Mouse (Mus musculus) layer of hippocampus, postnatal 14 days (tissue): ENCODE results near the gene Cpn2. TPM values are rescaled to one million over a fixed set of nuclear protein-coding genes. Genes with fewer than 3 reads are reported as not detected.
A peak's percentile ranks its signal among the peaks of the same experiment; 100 is the strongest.

Source experiments
- DNase-seq, 2 experiments: peaks; one replicate each; pipeline ENCODE4 v3.0.0; 2021 to 2022; ENCODE audit warnings: low spot score in 2 of 2, mixed read lengths in 1 of 2
- long read RNA-seq, 2 experiments: library from polyadenylated mRNA; stranded (forward); transcript quantifications; one replicate each; pipeline ENCODE4 v2.0.0; 2021
- total RNA-seq, 2 experiments: library from RNA; stranded (reverse); gene quantifications; 2 replicates each; pipeline ENCODE4 v1.2.3; 2021

The Cpn2 gene
- total RNA-seq = not detected
- long read RNA-seq, experiment 1 = 0 reads
- long read RNA-seq, experiment 2 = 0 reads

- no peak for DNase-seq
These were observed at the start of gene Cpn2 for GRCm38 (mm10) chr16:30267359-30267758. TSS of gene Cpn2 (minus strand) at chr16:30267499.

GRCm38 (mm10) chr16:30314236-30314635, 46.9 kb upstream of the Cpn2 start:
- peak in 1 of 2 experiments; percentile 20 for DNase-seq

GRCm38 (mm10) chr16:30310647-30311046, 43.3 kb upstream of the Cpn2 start, which contains the start of gene Gp5:
TSS of gene Gp5 (minus strand) at chr16:30310779.
- no peak for DNase-seq

DNA sequence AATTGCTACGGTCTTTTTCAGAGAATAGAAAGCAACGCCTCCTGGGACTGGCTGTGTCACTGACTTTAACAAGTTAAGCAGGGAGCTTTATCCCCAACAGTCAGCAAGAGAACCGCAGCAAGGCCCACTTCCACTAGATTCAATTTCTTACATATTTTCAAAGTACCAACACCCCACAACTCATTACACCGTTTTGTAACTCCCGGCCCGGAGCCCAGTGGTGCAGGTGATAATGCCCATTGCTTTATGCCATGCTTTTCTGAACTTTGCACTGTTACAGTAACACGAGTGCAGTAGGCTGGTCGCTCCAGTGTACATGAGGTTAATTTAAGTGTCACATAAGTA, 42.8 kb upstream of the Cpn2 start:
- no peak for DNase-seq

DNA sequence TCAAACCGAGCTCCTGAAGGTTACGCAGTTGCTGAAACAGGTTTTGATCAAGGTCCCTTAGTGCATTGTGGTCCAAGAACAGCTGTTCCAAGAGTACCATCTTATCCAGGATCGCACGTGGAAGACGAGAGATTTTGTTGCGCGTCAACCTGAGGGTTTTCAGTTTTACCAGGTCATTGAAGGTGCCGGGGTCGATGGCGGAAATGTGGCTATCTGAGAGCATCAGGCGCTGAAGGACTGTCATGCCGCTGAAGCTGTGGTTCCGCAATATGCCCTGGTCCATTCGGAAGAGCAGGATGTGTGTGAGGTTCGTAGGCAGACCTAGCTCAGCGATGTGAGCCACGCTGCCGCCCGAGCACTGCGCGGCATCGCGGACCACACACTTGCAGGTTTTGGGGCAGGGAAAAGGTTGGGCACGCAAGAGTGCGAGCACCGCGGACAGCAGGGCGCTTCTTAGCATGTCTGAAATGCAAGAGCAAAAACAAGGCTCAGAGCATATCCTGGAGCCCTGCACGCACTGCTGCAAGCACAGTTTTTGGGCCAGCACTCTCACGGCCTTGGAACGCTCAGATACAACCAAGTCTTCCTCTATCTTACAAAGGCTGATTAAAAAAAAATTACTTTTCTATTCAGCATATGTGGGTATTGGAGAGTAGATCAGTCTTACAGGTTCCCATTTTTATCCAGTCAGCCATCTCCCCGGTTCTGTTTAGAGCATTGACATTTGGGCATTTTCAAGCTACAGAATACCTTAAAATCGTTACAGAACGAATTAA, 42.3 kb upstream of the Cpn2 start:
- DNase-seq = peak in 1 of 2 experiments; percentile 14

DNA sequence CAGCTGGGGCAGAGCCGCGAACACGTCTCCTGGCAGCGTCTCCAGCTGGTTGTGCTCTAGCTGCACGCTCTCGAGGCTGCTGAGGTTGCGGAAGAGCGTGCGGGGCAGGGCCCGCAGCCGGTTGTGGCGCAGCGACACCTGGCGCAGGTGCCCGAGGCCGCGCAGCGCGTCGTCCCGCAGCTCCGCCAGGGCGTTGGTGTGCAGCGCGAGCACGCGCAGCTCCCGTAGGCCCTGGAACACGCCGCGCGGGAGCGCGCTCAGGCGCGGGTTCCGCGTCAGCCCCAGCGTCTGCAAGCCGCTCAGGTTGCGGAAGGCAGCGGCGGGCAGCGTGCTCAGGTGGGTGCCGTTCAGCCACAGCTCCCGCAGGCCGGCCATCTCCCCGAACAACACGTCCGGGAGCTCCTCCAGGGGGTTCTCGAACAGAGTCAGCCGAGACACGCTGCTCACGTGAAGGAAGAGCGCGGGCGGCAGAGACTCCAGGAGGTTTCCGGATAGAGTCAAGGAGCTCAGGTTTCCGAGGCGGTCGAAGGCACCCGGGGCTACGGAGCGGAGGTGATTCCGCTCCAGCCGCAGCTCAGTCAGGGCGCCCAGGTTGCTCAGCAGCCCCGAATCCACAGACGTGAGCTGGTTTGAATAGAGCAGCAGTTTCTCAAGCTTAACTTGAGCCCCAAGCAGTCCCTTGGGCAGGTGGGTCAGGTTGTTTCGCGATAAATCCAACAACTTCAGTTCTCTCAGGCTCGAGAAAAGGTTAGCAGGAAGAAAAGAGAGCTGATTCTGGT, 41.5 kb upstream of the Cpn2 start:
- peak; percentile 42 to 46 for DNase-seq

DNA sequence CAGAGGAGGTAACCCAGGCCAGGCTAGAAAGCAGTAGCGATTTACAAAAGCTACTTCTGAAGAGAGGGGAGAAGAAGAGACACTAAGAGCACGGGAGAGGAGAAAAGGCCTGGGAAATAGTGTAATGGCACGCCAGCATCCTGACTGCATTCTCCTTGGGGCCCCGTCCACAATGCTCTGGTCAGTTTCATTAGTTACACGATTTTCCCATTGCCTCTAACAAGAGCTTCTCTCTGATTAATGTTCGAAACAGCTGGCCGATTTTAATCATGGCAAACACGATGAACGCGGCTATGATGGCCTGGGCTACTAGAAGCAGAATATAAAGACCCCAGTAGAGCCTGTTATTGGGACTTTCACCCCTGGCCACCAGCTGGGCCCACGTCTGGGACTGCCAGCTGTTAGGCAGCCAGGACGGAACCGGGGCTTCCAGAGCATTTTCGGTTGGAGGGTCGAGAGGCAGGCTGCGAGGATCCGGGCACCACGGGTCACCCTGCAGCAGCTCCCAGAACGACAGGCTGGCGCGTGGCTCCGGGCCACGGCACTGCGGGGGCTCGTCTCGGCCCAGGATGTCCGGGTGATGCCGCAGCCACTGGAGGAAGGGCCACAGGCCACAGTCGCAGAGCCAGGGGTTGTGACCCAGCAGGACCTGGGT, 40.8 kb upstream of the Cpn2 start:
- DNase-seq = peak in 1 of 2 experiments; percentile 21

DNA sequence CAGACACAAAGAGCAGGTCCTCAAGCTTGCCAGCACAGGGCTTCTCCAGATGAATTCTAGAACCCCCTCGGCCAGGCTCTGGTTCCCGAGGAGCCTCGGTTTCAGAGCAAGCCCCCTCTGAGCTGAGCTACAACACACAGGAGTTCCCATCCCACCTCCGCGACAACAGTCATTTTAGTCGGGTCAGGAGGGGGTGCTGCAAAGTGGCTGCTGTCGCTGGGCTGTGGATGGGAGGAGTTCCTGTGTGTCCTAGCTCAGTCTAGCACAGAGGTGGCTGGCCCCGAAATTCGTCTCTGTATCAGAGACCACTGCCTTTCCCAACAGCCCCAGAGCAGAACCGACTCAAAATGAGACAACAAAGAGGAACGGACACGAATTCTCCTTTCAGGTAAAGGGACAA, 40.0 kb upstream of the Cpn2 start:
- no peak for DNase-seq

GRCm38 (mm10) chr16:30306102-30306501, 38.8 kb upstream of the Cpn2 start:
- no peak for DNase-seq

GRCm38 (mm10) chr16:30304236-30304635, 36.9 kb upstream of the Cpn2 start:
- DNase-seq = no peak

- no peak for DNase-seq
These were observed 36.1 kb upstream of the Cpn2 start for GRCm38 (mm10) chr16:30303411-30303810.

DNA sequence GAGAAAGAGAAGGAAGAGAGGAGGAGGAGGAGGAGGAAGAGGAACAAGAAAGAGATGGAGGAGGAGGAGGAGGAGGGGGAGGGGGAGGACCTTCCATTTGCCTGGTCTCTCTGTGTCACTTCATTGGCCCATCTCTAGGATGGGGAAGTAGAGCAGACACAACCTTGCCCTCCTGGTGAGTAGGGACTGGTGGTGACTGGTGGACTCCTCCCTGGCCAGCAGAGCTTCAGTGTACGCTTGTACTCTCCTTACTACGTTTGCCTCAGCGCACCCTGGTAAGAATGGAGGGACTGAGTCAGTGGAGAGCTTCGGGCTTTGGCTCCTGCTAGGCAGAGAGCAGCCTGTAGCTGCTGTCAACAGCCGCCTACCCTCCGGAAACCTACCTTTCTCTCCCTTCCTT, 35.4 kb upstream of the Cpn2 start:
- DNase-seq = no peak

GRCm38 (mm10) chr16:30299711-30300277, 32.5 kb upstream of the Cpn2 start:
- no peak for DNase-seq

DNA sequence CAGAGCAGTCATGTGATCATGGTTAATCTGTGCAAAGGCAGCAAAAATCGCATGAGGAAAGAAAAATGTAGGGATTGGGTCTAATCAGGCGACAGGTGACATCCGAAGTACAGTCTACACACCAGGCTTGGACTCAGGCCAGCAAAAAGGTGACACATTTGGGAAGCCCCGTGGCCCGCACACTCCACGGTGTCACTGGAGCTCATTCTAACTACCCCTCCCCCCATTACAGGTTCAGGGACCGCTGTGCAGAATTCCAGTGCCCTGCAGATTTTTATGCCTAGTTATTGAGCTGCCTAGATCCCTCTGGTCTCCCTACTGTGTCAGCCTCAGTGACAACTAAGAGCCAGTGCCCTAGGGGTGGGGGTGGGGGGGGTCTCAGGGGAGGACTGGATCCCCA, 30.2 kb upstream of the Cpn2 start:
- DNase-seq = no peak

DNA sequence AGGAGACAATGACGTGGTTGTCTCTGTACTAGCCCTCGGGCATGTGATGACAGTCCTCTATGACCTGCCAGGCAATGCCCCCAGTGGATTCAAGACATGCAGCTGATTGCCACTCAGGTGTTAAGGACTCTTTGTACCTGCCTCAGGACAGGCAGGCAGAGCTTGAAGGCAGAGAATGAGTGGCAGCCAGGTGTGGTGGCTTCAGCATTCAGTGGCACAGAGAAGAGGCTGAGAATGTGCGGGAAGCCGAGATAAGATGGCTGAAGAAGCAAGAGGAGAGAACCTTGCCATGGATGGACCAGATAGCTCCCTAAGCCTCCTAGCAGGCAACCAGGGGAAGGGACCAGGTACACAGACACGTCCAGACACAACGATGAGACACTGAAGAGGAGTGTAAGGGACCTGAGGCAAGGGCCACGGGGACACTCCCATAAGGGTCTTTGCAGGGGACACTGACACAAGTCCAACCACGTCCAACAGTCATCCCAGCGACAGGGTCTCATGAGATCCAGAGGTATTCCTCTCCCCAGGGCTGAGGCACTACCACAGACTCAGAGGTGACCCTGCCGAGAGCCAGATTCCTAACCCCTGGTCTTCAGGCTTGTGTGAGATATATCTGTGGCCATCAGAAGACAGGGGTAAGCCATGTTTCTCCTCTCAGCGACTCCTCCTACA, 29.4 kb upstream of the Cpn2 start:
- no peak for DNase-seq

- DNase-seq = no peak
These were observed 27.8 kb upstream of the Cpn2 start for GRCm38 (mm10) chr16:30295106-30295505.

GRCm38 (mm10) chr16:30290436-30290835, 23.1 kb upstream of the Cpn2 start:
- no peak for DNase-seq

DNA sequence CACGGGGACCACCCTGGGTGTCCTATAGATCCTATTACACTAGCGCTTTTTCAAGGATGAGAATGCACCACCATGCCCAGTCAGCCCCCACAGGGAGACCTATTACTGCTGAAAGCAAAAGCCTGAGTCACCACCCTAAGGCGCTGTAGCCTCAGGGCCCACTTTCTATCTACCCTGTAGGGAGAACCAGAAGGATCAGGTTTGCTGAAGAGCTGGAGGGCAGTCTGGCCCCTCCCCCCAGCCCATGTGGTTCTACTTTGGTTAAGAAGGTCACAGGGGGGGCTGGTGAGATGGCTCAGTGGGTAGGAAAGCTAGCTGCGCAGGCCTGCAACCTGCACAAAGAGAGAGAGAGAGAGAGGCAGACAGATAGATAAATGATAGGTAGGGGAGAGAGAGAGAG, 18.4 kb upstream of the Cpn2 start:
- DNase-seq = no peak

- no peak for DNase-seq
These were observed 16.5 kb upstream of the Cpn2 start for GRCm38 (mm10) chr16:30283743-30284337.

DNA sequence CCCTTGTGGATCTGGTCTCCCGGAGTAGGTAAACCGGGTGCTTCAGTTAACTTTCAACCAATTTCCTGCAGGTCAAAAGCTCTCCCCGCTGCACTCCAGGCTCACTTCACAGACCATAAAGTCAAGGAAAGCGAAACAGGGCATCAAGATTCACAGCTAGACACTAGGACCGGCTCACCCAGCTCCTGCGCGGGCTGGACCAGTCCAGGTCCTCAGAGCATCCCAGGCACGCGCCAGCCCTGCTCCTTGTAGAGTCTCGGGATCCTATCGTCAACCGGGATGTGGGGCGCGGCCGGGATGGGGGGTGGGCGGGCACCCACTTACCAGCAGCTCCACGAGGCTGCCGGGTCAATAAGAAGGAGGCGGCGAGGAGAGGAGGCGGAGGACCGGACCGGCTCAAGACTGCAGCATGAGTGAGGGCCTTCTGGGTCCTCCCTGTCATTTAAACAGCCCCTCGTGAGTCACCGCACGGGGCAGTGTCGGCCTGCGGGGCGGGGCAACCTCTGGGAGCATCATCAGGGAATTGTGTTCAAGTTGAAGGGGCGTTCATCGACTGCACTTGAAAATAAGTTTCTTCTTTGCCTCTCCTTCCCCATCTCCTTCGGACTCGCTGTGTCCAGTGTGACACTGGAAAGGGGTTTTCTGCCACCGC, 15.7 kb upstream of the Cpn2 start, which contains the start of gene Lrrc15:
TSS of gene Lrrc15 (minus strand) at position 413 of the 652 bp plus-strand sequence.
- no peak for DNase-seq
